Mouse (Mus musculus): ENCODE measurements around the gene Prpf4.

DNA sequence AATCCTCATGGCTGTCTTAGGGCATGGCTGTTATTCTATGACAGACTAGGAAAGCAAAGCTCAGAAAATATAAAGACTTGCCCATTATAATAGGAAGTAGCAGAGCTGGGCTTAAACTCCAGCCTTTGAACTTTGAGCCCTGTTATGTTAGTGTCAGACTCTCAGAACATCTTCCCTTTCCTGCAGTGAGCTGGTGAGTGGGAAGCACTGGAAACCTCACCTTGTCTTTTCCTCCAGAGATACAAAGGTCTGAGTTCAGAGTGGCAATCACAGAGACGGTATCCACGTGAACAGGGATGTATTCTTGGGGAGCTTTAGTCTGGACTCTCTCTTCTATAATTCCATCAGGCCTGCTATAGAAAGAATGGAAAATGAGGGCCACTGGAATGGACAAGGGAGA lies 54.5 kb downstream of the Prpf4 start:
- no peak for TF ChIP-seq CTCF (conservative IDR thresholded peaks at IDR 0.05; ENCODE audit: low read length)
- no peak for TF ChIP-seq POU5F1 (IDR thresholded peaks at IDR 0.05; ENCODE audit: borderline replicate concordance, low read length)
